Mouse (Mus musculus): ENCODE results near the gene Fbxw9. TPM values are rescaled to one million over a fixed set of nuclear protein-coding genes. Genes with fewer than 3 reads are reported as not detected.
A peak's percentile ranks its signal among the peaks of the same experiment; 100 is the strongest.

Fbxw9 gene
- polyA plus RNA-seq (2011; ENCODE audit: insufficient read length, low read depth, missing spikeins), result 28.8 TPM in 2 replicates

DNA sequence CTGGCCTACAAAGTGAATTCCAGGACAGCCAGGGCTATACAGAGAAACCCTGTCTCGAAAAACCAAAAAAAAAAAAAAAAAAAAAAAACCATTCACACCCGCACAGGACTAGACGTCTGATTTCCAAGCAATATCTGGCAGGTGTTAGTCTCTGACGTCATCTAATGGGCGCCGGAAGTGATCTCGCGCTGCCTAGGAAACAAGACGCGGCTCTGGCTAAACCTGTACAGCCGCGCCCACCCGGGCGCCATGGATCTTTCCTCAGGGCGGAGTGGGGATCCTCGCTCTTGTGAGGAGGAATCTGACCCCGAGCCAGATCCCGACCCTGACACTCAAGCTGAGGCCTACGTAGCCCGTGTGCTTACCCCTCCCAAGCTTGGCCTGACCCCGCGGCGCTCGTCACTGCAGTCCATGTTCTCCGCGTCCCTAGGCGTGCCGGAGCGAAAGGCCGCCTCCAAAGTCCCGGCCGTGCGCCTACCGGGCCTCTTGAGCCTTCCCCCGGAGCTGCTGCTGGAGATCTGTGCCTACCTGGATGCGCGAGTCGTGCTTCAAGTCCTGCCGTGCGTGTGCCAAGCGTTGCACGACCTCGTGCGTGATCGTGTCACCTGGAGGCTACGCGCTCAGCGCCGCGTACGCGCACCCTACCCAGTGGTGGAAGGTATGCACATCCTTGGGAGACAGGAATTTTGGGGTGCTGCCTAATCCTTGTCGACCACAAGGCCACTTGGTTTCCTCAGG is at the start of gene Fbxw9:
Fbxw9 (plus strand) TSS at position 177 of the 738 bp plus-strand sequence.
- TF ChIP-seq CTCF (IDR thresholded peaks at IDR 0.05; ENCODE audit: borderline replicate concordance, insufficient read depth, low read length) (no peak), POLR2A (IDR thresholded peaks at IDR 0.05; ENCODE audit: low read depth, low read length) (peak; percentile 43)
- Histone ChIP-seq H3K4me1 (ENCODE audit: control insufficient read depth, insufficient read depth, low read length) (no peaks in the 10 kb centered on the region; the same call in 1 of the 2 replicates), H3K4me3 (ENCODE audit: insufficient read depth, low read length) (peak within 1 kb of the TSS; percentile 73), H3K27ac (ENCODE audit: insufficient read depth, low read length) (peak within 1 kb of the TSS; percentile 55; the same call in 1 of the 2 replicates)

DNA sequence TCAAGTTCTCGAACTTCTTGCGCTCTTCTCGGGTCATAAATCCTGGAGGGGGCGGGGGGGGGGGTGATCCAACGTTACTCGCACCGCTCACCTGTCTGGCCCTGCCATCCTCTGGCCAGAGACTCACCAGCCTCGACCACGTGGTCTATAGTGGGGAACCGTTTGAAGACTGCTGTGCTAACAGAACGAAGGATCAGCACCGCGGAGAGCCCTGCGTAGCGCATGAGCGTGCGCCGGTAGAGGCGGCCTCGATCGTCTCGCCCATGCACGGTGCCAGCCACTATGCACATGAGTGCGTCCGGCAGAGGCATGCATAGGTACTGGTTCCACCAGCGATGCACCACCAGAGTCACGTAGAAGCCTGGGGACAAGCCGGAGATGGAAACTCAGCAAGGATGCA is 48.6 kb upstream of the Fbxw9 start:
- TF ChIP-seq POLR2A (IDR thresholded peaks at IDR 0.05; ENCODE audit: low read depth, low read length), result no peak
- no peak for TF ChIP-seq CTCF (IDR thresholded peaks at IDR 0.05; ENCODE audit: borderline replicate concordance, insufficient read depth, low read length)

DNA sequence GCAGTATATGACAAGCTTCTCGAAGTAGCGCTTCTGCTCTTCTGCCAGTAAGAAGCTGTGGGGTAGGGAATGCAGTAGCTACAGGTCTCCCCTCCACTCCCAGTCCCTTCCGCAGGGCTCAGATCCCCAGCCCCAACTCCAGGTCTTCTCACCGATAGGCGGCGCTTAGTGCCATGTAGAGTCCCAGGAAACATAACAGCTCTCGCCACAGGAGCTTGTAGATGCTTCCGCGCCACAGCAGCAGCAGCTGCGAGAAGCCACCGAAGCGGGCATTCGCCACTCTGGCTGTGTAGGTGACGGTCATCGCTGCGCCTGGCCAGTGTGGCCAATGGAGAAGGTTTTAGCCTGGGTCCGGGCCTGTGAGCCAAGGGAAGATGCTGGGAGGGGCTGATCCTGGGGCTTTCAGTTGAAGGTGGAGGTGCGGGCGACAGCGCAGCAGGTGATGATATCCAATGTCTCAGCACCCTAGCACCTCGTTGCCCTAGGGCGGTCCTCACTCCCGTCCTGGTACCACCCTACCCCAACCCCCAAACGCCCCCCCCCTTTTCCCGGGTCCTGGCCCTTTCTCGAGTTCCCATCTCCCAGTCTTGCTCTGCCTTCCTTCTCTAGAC is 46.5 kb upstream of the Fbxw9 start:
- H3K4me3 ChIP-seq (ENCODE audit: insufficient read depth, low read length), result no peak overlapping the region
- TF ChIP-seq POLR2A (IDR thresholded peaks at IDR 0.05; ENCODE audit: low read depth, low read length), result no peak
- TF ChIP-seq CTCF (IDR thresholded peaks at IDR 0.05; ENCODE audit: borderline replicate concordance, insufficient read depth, low read length), result peak; percentile 29; the same call in 1 of the 2 replicates

More for the DNA sequence above, 48.6 kb upstream of the Fbxw9 start:
- Histone ChIP-seq H3K27ac (ENCODE audit: insufficient read depth, low read length) (no peak overlapping the region), H3K4me3 (ENCODE audit: insufficient read depth, low read length) (no peak overlapping the region), H3K4me1 (ENCODE audit: control insufficient read depth, insufficient read depth, low read length) (no peaks in the 10 kb centered on the region)

DNA sequence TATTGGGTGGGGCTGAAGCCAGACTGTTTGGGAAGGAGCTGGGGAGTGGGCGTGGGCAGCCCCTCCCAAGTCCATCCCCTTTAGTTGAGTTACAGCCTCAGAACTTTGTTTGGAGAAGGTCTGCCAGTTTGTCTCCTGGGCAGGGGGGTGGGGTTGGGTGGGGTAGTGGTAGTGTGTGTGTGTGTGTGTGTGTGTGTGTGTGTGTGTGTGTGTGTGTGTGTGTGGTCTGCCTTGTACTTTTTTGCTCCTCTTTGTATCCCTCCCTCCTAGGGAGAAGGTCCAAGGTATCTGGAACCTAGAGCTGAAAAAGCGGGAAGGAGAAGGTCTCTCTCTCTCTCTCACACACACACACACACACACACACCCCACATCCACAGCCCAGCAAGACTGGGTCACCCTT is 45.4 kb upstream of the Fbxw9 start, which contains the start of gene Best2:
Best2 (minus strand) TSS at position 101 of the 400 bp plus-strand sequence.
- Histone ChIP-seq H3K4me3 (ENCODE audit: insufficient read depth, low read length) (no peak within 1 kb of the TSS), H3K4me1 (ENCODE audit: control insufficient read depth, insufficient read depth, low read length) (no peaks in the 10 kb centered on the region), H3K27ac (ENCODE audit: insufficient read depth, low read length) (no peak within 1 kb of the TSS)
- TF ChIP-seq POLR2A (IDR thresholded peaks at IDR 0.05; ENCODE audit: low read depth, low read length) (no peak), CTCF (IDR thresholded peaks at IDR 0.05; ENCODE audit: borderline replicate concordance, insufficient read depth, low read length) (no peak)

More for the DNA sequence above, 46.5 kb upstream of the Fbxw9 start:
- no peak overlapping the region for H3K27ac ChIP-seq (ENCODE audit: insufficient read depth, low read length)
- no peaks in the 10 kb centered on the region for H3K4me1 ChIP-seq (ENCODE audit: control insufficient read depth, insufficient read depth, low read length)

DNA sequence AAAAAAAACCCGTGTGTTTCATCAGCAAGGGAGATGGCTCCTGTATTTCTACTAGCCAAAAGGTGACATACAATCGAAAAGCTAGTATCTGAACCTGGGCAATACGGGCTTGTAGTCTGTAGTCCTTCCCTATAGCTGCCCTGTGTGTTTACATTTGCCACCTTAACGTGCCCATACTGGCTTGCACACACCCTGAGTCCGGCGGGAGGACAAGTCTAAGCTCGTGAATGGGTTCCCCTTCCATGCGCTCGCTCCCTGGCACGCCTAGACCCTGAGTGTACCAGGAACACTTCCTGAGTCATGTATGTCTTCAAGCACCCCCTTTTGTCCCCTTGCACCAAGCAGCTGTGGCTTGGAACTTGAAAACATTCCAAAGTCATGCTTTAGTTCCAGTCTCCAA is 43.1 kb upstream of the Fbxw9 start:
- no peak for TF ChIP-seq POLR2A (IDR thresholded peaks at IDR 0.05; ENCODE audit: low read depth, low read length)
- TF ChIP-seq CTCF (IDR thresholded peaks at IDR 0.05; ENCODE audit: borderline replicate concordance, insufficient read depth, low read length), result no peak
- Histone ChIP-seq H3K4me3 (ENCODE audit: insufficient read depth, low read length) (no peak overlapping the region), H3K4me1 (ENCODE audit: control insufficient read depth, insufficient read depth, low read length) (no peaks in the 10 kb centered on the region)

DNA sequence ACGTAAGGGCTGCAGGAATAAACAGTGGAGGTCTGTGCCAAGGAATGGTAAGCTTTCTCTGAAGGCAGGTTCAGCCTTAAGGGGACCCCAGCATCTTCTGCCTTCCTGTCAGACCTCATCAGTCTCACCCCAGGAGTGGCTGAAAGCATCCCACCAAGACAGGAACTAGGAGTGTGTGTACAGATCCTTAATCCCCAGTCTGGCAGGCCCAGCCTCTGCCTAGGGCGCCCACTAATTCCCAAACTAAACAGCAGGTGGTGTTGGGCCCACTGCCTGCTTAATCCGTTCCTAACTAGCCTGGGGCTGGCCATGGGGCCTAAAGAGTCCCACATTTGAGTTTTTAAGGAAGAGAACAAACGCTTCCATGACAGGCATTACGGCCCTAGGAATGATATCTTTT is 42.6 kb upstream of the Fbxw9 start:
- TF ChIP-seq CTCF (IDR thresholded peaks at IDR 0.05; ENCODE audit: borderline replicate concordance, insufficient read depth, low read length), result no peak
- no peak for TF ChIP-seq POLR2A (IDR thresholded peaks at IDR 0.05; ENCODE audit: low read depth, low read length)
- Histone ChIP-seq H3K4me1 (ENCODE audit: control insufficient read depth, insufficient read depth, low read length) (no peaks in the 10 kb centered on the region), H3K4me3 (ENCODE audit: insufficient read depth, low read length) (no peak overlapping the region), H3K27ac (ENCODE audit: insufficient read depth, low read length) (no peak overlapping the region)

More for the DNA sequence above, 43.1 kb upstream of the Fbxw9 start:
- H3K27ac ChIP-seq (ENCODE audit: insufficient read depth, low read length), result no peak overlapping the region

DNA sequence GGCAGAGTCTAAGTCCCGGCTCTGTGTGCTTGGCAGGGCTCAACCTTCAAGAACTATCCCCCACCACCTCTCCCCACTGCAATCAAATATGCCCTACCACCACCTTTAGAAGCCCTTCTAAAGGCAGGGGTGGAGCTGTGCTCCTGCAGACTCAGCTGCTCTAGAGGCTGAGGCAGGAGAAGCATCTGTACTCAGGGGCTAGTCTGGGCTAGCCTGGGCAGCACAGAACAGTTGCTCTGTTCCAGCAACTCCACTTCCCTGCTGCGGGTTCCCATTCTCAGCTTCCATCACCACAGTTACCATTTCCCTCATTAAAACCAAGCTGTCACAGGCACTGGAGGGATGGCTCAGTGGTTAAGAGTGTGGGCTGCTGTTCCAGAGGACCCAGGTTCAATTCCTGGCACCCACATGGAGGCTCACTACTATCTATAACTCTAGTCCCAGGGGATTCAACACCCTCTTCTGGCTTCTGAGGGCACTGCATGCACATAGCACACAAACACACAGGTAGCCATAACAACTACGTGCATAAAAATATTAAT is 38.3 kb upstream of the Fbxw9 start:
- TF ChIP-seq CTCF (IDR thresholded peaks at IDR 0.05; ENCODE audit: borderline replicate concordance, insufficient read depth, low read length) (no peak), POLR2A (IDR thresholded peaks at IDR 0.05; ENCODE audit: low read depth, low read length) (no peak)
- H3K4me1 ChIP-seq (ENCODE audit: control insufficient read depth, insufficient read depth, low read length), result peaks cover 8% of the 10 kb centered on the region
- H3K4me3 ChIP-seq (ENCODE audit: insufficient read depth, low read length), result no peak overlapping the region
- no peak overlapping the region for H3K27ac ChIP-seq (ENCODE audit: insufficient read depth, low read length)

DNA sequence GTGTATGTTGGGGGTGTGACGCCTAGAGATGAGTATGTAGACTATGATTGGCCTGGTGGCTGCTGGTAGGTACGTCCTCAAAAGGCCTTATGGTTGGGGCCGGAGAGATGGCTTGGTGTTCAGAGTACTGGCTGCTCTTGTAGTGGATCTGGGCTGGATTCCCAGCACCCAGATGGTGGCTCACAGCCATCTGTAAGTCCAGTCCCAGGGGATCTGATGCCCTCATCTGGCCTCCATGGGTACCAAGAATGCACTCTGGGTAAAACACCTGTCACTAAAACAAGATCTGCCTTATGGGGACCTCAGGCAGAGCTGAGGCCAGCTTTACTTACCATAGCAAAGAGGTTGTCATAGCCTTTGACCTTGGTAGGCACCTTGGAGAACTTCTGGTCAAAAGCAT is 36.0 kb upstream of the Fbxw9 start:
- Histone ChIP-seq H3K4me3 (ENCODE audit: insufficient read depth, low read length) (peak overlapping the region; percentile 94), H3K27ac (ENCODE audit: insufficient read depth, low read length) (no peak overlapping the region), H3K4me1 (ENCODE audit: control insufficient read depth, insufficient read depth, low read length) (peaks cover 13% of the 10 kb centered on the region)
- TF ChIP-seq CTCF (IDR thresholded peaks at IDR 0.05; ENCODE audit: borderline replicate concordance, insufficient read depth, low read length) (no peak), POLR2A (IDR thresholded peaks at IDR 0.05; ENCODE audit: low read depth, low read length) (no peak)

DNA sequence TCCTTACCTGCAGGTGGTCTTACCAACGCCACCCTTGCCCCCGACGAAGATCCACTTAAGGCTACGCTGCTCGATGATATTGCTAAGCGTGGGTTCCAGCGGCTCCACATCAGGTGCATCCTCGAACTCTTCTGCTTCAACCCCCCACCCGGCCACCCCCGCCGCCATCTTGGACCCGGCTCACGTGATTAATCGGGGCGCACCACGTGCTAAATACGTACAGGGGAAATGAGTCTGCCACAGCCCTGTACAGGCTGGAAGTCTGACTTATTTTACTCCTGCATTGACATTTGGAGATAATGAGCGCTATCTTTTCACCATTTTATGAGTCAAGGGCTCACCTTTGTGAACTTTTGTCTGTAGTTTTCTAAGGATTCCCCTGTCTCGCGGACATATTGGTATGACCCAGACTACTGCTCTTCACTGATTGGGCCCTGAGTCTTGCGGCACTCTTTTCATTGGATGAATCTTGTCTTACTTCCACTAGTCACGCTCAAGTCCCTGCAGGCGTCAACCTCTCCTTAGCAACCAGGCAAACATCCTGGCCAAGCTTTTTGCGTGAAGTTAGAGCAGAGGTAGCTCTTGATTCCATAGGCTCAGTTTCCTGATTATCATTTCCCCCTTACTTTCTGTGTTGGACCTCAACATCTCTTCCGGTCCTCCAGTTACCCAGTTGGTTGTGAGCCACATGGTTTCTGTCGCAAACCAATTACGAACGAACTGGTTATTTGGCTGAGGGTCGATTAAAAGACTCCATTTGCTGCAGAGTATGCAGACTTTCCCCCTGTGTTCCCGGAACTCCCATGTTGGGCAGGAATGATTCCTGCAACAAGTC is 34.5 kb upstream of the Fbxw9 start, which contains the start of gene Asna1:
Asna1 (minus strand) TSS at position 184 of the 835 bp plus-strand sequence.
- peaks cover 13% of the 10 kb centered on the region for H3K4me1 ChIP-seq (ENCODE audit: control insufficient read depth, insufficient read depth, low read length)
- peak within 1 kb of the TSS; percentile 94 for H3K4me3 ChIP-seq (ENCODE audit: insufficient read depth, low read length)
- peak within 1 kb of the TSS; percentile 81 for H3K27ac ChIP-seq (ENCODE audit: insufficient read depth, low read length)
- no peak for TF ChIP-seq CTCF (IDR thresholded peaks at IDR 0.05; ENCODE audit: borderline replicate concordance, insufficient read depth, low read length)
- peak; percentile 74 for TF ChIP-seq POLR2A (IDR thresholded peaks at IDR 0.05; ENCODE audit: low read depth, low read length)

All from embryonic fibroblast, embryonic 13.5 days (primary cell).